Mouse (Mus musculus): ENCODE measurements around the gene Fmnl2.

DNA sequence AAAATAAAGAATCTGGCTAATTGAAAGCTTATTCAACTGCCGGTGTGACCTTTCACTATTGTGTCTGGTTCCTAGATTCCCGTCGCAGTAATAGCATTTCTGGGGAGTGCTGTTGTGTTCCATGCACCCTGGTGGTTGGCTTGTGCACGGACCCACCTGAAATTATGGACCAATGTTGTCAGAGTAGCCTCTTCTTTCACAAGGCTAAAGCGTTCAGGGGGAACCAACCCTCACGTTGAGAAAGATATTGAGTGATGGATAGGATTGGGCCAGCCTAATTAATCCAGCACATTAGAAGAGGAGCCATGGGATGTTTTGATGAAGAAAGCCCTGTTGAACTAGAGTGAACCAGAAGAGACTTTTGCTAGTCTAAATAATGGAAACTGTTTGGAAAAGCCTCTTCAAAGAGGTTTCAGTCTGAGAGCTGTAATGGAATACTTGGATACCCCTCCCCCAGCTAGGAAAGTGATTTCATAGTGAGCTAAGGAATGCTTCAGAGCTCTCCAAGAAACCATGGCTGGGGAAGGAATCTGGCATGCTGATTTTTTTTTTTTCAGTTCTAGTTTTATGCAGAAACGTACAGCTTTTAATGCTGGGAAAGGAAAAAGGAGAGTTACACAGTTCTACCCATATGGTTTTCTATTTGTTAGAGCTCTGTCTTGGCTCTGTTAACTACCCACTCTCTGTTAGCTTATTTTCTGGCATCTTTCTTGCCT lies 172.2 kb downstream of the Fmnl2 start:
- no peak for TF ChIP-seq POLR2A (IDR thresholded peaks at IDR 0.05; ENCODE audit: insufficient read depth, low read depth, low read length)
- no peak for TF ChIP-seq CTCF (IDR thresholded peaks at IDR 0.05)

All from heart, adult 2 months (tissue).